Mouse (Mus musculus) lung, postnatal 0 days (tissue): ENCODE data around the gene Iqce.

Experiments used
- CTCF ChIP-seq: IDR thresholded peaks from 2 replicates; pipeline ENCODE4 v1.5.1; 2016; ENCODE audit warnings: antibody characterized with exemption, mild to moderate bottlenecking
- EP300 ChIP-seq: IDR thresholded peaks from 2 replicates; pipeline ENCODE4 v1.6.1; 2016; ENCODE audit warnings: antibody characterized with exemption, mild to moderate bottlenecking, control low read depth

GRCm38 (mm10) chr5:140637989-140638388, 64.2 kb downstream of the Iqce start:
- no peak for TF ChIP-seq CTCF
- TF ChIP-seq EP300 = no peak
